Mouse (Mus musculus) heart, embryonic 10.5 days (tissue): ENCODE results near the gene Esp8. TPM values are rescaled to one million over a fixed set of nuclear protein-coding genes. Genes with fewer than 3 reads are reported as not detected.
"Not testable (repeated sequence)": the region's sequence is repeated elsewhere in the genome, so short reads cannot be mapped to it uniquely, and the experiment has no call there.

Experiments
- DNase-seq: peaks from one replicate; pipeline ENCODE4 v3.0.0-alpha.2; 2017; ENCODE audit warnings: low spot score
- H3K27ac ChIP-seq: fragments of 300-500 bp; sonication (generic); 2 replicates; pipeline ENCODE4 v1.5.1; 2016; ENCODE audit warnings: mild to moderate bottlenecking
- H3K27me3 ChIP-seq: fragments of 300-500 bp; sonication (generic); 2 replicates; pipeline ENCODE4 v1.6.1; 2016; ENCODE audit warnings: mild to moderate bottlenecking; ENCODE audit not compliant: poor library complexity, insufficient read depth, severe bottlenecking
- H3K36me3 ChIP-seq: fragments of 300-500 bp; sonication (generic); 2 replicates; pipeline ENCODE4 v1.6.1; 2016; ENCODE audit warnings: mild to moderate bottlenecking, moderate library complexity
- H3K4me1 ChIP-seq: fragments of 300-500 bp; sonication (generic); 2 replicates; pipeline ENCODE4 v1.6.1; 2016; ENCODE audit warnings: mild to moderate bottlenecking
- H3K4me3 ChIP-seq: fragments of 300-500 bp; sonication (generic); 2 replicates; pipeline ENCODE4 v1.5.1; 2016; ENCODE audit warnings: mild to moderate bottlenecking, moderate library complexity
- H3K9me3 ChIP-seq: fragments of 300-500 bp; sonication (generic); 2 replicates; pipeline ENCODE4 v1.6.1; 2016; ENCODE audit warnings: mild to moderate bottlenecking, moderate library complexity
- WGBS: fragments of 180-500 bp; shearing (Covaris S2); methylation state at CpG from one replicate; pipeline ENCODE4 v1.1.7; 2016; 5-methylcytosine and 5-hydroxymethylcytosine counted together
- polyA plus RNA-seq: library from polyadenylated mRNA; unstranded; fragments of >200 nt; fragmentation: Nextera tagmentation; extraction: Ambion mirVana; gene quantifications from 2 replicates; pipeline ENCODE4 v1.2.1, GENCODE M21; 2016

The Esp8 gene
- polyA plus RNA-seq: not detected in 2 replicates

GRCm38 (mm10) chr17:40519818-40520217 lies at the start of gene Esp8:
TSS of gene Esp8 (plus strand) at chr17:40520022.
- Histone ChIP-seq H3K9me3 (no peaks in the 10 kb centered on the region), H3K4me1 (no peaks in the 10 kb centered on the region), H3K4me3 (no peak within 1 kb of the TSS), H3K36me3 (no peaks in the 10 kb centered on the region), H3K27ac (no peak within 1 kb of the TSS), H3K27me3 (no peaks in the 10 kb centered on the region)
- no peak for DNase-seq
- 71% methylated on average over 3 of the region's 3 CpGs for whole genome bisulfite sequencing

- not testable (repeated sequence) for H3K4me3 ChIP-seq, H3K9me3 ChIP-seq, H3K4me1 ChIP-seq, H3K27me3 ChIP-seq, H3K27ac ChIP-seq, DNase-seq, H3K36me3 ChIP-seq
- 74% methylated on average over 10 of the region's 10 CpGs for WGBS
These were observed 36.3 kb upstream of the Esp8 start for GRCm38 (mm10) chr17:40483566-40483965.

- 80% methylated on average over 4 of the region's 4 CpGs for WGBS
- not testable (repeated sequence) for H3K36me3 ChIP-seq, H3K9me3 ChIP-seq, H3K4me1 ChIP-seq, H3K27me3 ChIP-seq, H3K27ac ChIP-seq, H3K4me3 ChIP-seq, DNase-seq
These were observed 24.2 kb upstream of the Esp8 start for GRCm38 (mm10) chr17:40495468-40496185.

GRCm38 (mm10) chr17:40529813-40530212 lies 10.0 kb downstream of the Esp8 start:
- Histone ChIP-seq H3K9me3 (no peaks in the 10 kb centered on the region), H3K4me3 (no peak overlapping the region), H3K36me3 (no peaks in the 10 kb centered on the region), H3K27me3 (no peaks in the 10 kb centered on the region), H3K27ac (no peak overlapping the region), H3K4me1 (no peaks in the 10 kb centered on the region)
- no peak for DNase-seq
- 65% methylated on average over 3 of the region's 3 CpGs for WGBS

GRCm38 (mm10) chr17:40531147-40531546 lies 11.3 kb downstream of the Esp8 start:
- H3K4me1 ChIP-seq: no peaks in the 10 kb centered on the region
- no peaks in the 10 kb centered on the region for H3K27me3 ChIP-seq
- no peaks in the 10 kb centered on the region for H3K36me3 ChIP-seq
- H3K4me3 ChIP-seq: no peak overlapping the region
- H3K27ac ChIP-seq: no peak overlapping the region
- DNase-seq: no peak
- WGBS: 52% methylated on average over 1 of the region's 1 CpGs
- H3K9me3 ChIP-seq: no peaks in the 10 kb centered on the region

- not testable (repeated sequence) for H3K4me3 ChIP-seq, H3K36me3 ChIP-seq, H3K9me3 ChIP-seq, H3K27me3 ChIP-seq, H3K27ac ChIP-seq, H3K4me1 ChIP-seq, DNase-seq
- WGBS: 60% methylated on average over 5 of the region's 5 CpGs
These were observed 27.2 kb downstream of the Esp8 start for GRCm38 (mm10) chr17:40547005-40547404.

GRCm38 (mm10) chr17:40553470-40553869 lies 33.6 kb downstream of the Esp8 start:
- Histone ChIP-seq H3K36me3 (no peaks in the 10 kb centered on the region), H3K27me3 (no peaks in the 10 kb centered on the region), H3K27ac (no peak overlapping the region), H3K4me3 (no peak overlapping the region), H3K9me3 (no peaks in the 10 kb centered on the region), H3K4me1 (no peaks in the 10 kb centered on the region)
- 85% methylated on average over 1 of the region's 1 CpGs for WGBS
- DNase-seq: no peak

- no peaks in the 10 kb centered on the region for H3K4me1 ChIP-seq
- no peaks in the 10 kb centered on the region for H3K27me3 ChIP-seq
- H3K9me3 ChIP-seq: no peaks in the 10 kb centered on the region
- H3K36me3 ChIP-seq: no peaks in the 10 kb centered on the region
- no peak within 1 kb of the TSS for H3K4me3 ChIP-seq
- no peak within 1 kb of the TSS for H3K27ac ChIP-seq
- DNase-seq: no peak
- WGBS: 83% methylated on average over 5 of the region's 5 CpGs
These were observed 41.4 kb downstream of the Esp8 start, which contains the start of gene Esp6 for GRCm38 (mm10) chr17:40561207-40561606. TSS of gene Esp6 (plus strand) at chr17:40561507.

Other genes starting within 250 kb of the Esp8 start
- gene Crisp1, start 200.8 kb upstream of the Esp8 start, polyA plus RNA-seq: not detected in 2 replicates
- not detected in 2 replicates for gene Esp6, start 41.5 kb downstream of the Esp8 start, polyA plus RNA-seq
- not detected in 2 replicates for gene Esp4, start 78.6 kb downstream of the Esp8 start, polyA plus RNA-seq
- gene Esp3, start 112.1 kb downstream of the Esp8 start, polyA plus RNA-seq: not detected in 2 replicates
- not detected in 2 replicates for gene Esp1, start 207.1 kb downstream of the Esp8 start, polyA plus RNA-seq